Mouse (Mus musculus) heart, embryonic 14.5 days (tissue): ENCODE results near the gene Mgat4a. TPM values are rescaled to one million over a fixed set of nuclear protein-coding genes. Genes with fewer than 3 reads are reported as not detected.
"Not testable (repeated sequence)": the region's sequence is repeated elsewhere in the genome, so short reads cannot be mapped to it uniquely, and the experiment has no call there.

Source experiments
- ATAC-seq: fragments of 200-750 bp; cut with Nextera tagmentation; 2 replicates; pipeline ENCODE4 v1.8.0; 2017; ENCODE audit warnings: low read depth, moderate TSS enrichment; ENCODE audit not compliant: insufficient number of reproducible peaks, insufficient read depth, low FRiP score
- H3K27ac ChIP-seq, 2 experiments: fragments of 200-500 bp in 1 of 2; fragments of 300-500 bp in 1 of 2; sonication (generic) in 1 of 2; replicated peaks in 1 of 2; 2 replicates each; pipeline ENCODE4 v1.5.1; 2012 to 2014; ENCODE audit warnings: low read depth in 2 of 2, low read length in 2 of 2, control low read depth in 1 of 2, mild to moderate bottlenecking in 1 of 2, mixed read lengths in 1 of 2; ENCODE audit not compliant: control insufficient read depth in 1 of 2, insufficient read depth in 1 of 2
- H3K27me3 ChIP-seq: fragments of 300-500 bp; sonication (generic); 2 replicates; pipeline ENCODE4 v1.6.1; 2014; ENCODE audit warnings: mild to moderate bottlenecking, low read length, control low read depth; ENCODE audit not compliant: control insufficient read depth, insufficient read depth
- H3K36me3 ChIP-seq: fragments of 300-500 bp; sonication (generic); 2 replicates; pipeline ENCODE4 v1.6.1; 2014; ENCODE audit warnings: mild to moderate bottlenecking, control low read depth, low read length, mixed read lengths; ENCODE audit not compliant: control insufficient read depth, insufficient read depth
- H3K4me1 ChIP-seq, 2 experiments: fragments of 200-500 bp in 1 of 2; fragments of 300-500 bp in 1 of 2; sonication (generic) in 1 of 2; 2 replicates each; pipeline ENCODE4 v1.6.1; 2012 to 2014; ENCODE audit warnings: low read length in 2 of 2, control low read depth in 1 of 2, mixed read lengths in 1 of 2; ENCODE audit not compliant: control insufficient read depth in 2 of 2, insufficient read depth in 2 of 2
- H3K4me2 ChIP-seq: fragments of 300-500 bp; sonication (generic); 2 replicates; pipeline ENCODE4 v1.6.1; 2014; ENCODE audit warnings: mild to moderate bottlenecking, low read length
- H3K4me3 ChIP-seq, 2 experiments: fragments of 200-500 bp in 1 of 2; fragments of 300-500 bp in 1 of 2; sonication (generic) in 1 of 2; 2 replicates each; pipeline ENCODE4 v1.5.1; 2012 to 2014; ENCODE audit warnings: low read length in 2 of 2, mild to moderate bottlenecking in 2 of 2, control low read depth in 1 of 2, low read depth in 1 of 2, moderate library complexity in 1 of 2; ENCODE audit not compliant: control insufficient read depth in 1 of 2, insufficient read depth in 1 of 2
- H3K9ac ChIP-seq: fragments of 300-500 bp; sonication (generic); 2 replicates; pipeline ENCODE4 v1.6.1; 2014; ENCODE audit warnings: mild to moderate bottlenecking, low read length
- H3K9me3 ChIP-seq: fragments of 300-500 bp; sonication (generic); 2 replicates; pipeline ENCODE4 v1.6.1; 2016; ENCODE audit warnings: low read length, control low read depth; ENCODE audit not compliant: control insufficient read depth
- WGBS: fragments of 180-500 bp; shearing (Covaris S2); extraction: QIAGEN DNeasy Blood & Tissue Kit; methylation state at CpG from one replicate; pipeline ENCODE4 v1.1.7; 2014; 5-methylcytosine and 5-hydroxymethylcytosine counted together
- polyA plus RNA-seq: library from polyadenylated mRNA; unstranded; fragments of >200 nt; fragmentation: Nextera tagmentation; extraction: Ambion mirVana; gene quantifications from 2 replicates; pipeline ENCODE4 v1.2.1, GENCODE M21; 2014

Gene Mgat4a
- polyA plus RNA-seq, 1 experiment from 2014 or later, result 5.8 TPM

GRCm38 (mm10) chr1:37502354-37502753 is 38.5 kb downstream of the Mgat4a start:
- Histone ChIP-seq H3K4me3 (no peak overlapping the region), H3K4me1 (peaks cover 2 to 8% of the 10 kb centered on the region in 2 experiments; a peak in 3 of 4 replicates), H3K9me3 (peaks cover 8% of the 10 kb centered on the region; the same call in 1 of the 2 replicates), H3K27ac (no peak overlapping the region), H3K9ac (no peak overlapping the region), H3K27me3 (no peaks in the 10 kb centered on the region), H3K36me3 (no peaks in the 10 kb centered on the region), H3K4me2 (no peak overlapping the region)
- ATAC-seq, result no peak
- 78% methylated on average over 9 of the region's 9 CpGs for WGBS

- H3K9ac ChIP-seq, result no peak overlapping the region
- no peaks in the 10 kb centered on the region for H3K27me3 ChIP-seq
- peaks cover 2 to 11% of the 10 kb centered on the region in 2 experiments; a peak in 3 of 4 replicates for H3K4me1 ChIP-seq
- H3K4me3 ChIP-seq, result no peak overlapping the region
- WGBS, result 54% methylated on average over 8 of the region's 8 CpGs
- H3K36me3 ChIP-seq, result no peaks in the 10 kb centered on the region
- no peaks in the 10 kb centered on the region for H3K9me3 ChIP-seq
- H3K4me2 ChIP-seq, result no peak overlapping the region
- ATAC-seq, result no peak
- no peak overlapping the region for H3K27ac ChIP-seq
Measured at GRCm38 (mm10) chr1:37500723-37501122, 40.1 kb downstream of the Mgat4a start.

- not testable (repeated sequence) for ATAC-seq, H3K27me3 ChIP-seq, H3K9me3 ChIP-seq, H3K27ac ChIP-seq, H3K4me2 ChIP-seq, H3K36me3 ChIP-seq, H3K9ac ChIP-seq, H3K4me3 ChIP-seq, H3K4me1 ChIP-seq
- 84% methylated on average over 1 of the region's 1 CpGs for WGBS
Measured at GRCm38 (mm10) chr1:37499395-37499794, 41.4 kb downstream of the Mgat4a start.

GRCm38 (mm10) chr1:37498911-37499310 is 41.9 kb downstream of the Mgat4a start:
- H3K9me3 ChIP-seq, result no peaks in the 10 kb centered on the region
- no peak overlapping the region for H3K4me2 ChIP-seq
- H3K36me3 ChIP-seq, result no peaks in the 10 kb centered on the region
- no peak overlapping the region for H3K27ac ChIP-seq
- H3K27me3 ChIP-seq, result no peaks in the 10 kb centered on the region
- peaks cover 2 to 9% of the 10 kb centered on the region in 2 experiments; a peak in 3 of 4 replicates for H3K4me1 ChIP-seq
- WGBS, result 79% methylated on average over 10 of the region's 10 CpGs
- H3K9ac ChIP-seq, result no peak overlapping the region
- no peak for ATAC-seq
- H3K4me3 ChIP-seq, result no peak overlapping the region

GRCm38 (mm10) chr1:37496591-37497280 is 44.1 kb downstream of the Mgat4a start:
- no peak overlapping the region for H3K4me2 ChIP-seq
- no peak overlapping the region; a peak in 1 of 4 replicates for H3K27ac ChIP-seq
- no peak overlapping the region for H3K4me3 ChIP-seq
- H3K9me3 ChIP-seq, result no peaks in the 10 kb centered on the region
- no peaks in the 10 kb centered on the region for H3K27me3 ChIP-seq
- ATAC-seq, result no peak
- WGBS, result 44% methylated on average over 11 of the region's 11 CpGs
- no peak overlapping the region for H3K9ac ChIP-seq
- no peaks in the 10 kb centered on the region for H3K36me3 ChIP-seq
- peaks cover 4 to 9% of the 10 kb centered on the region in 2 experiments; a peak in 3 of 4 replicates for H3K4me1 ChIP-seq

- Histone ChIP-seq H3K4me2 (no peak overlapping the region), H3K4me1 (peaks cover 3 to 4% of the 10 kb centered on the region in 2 experiments; a peak in 3 of 4 replicates), H3K4me3 (no peak overlapping the region), H3K27ac (no peak overlapping the region), H3K9ac (no peak overlapping the region), H3K36me3 (no peaks in the 10 kb centered on the region), H3K9me3 (no peaks in the 10 kb centered on the region), H3K27me3 (no peaks in the 10 kb centered on the region)
- 77% methylated on average over 10 of the region's 10 CpGs for WGBS
- no peak for ATAC-seq
Measured at GRCm38 (mm10) chr1:37495698-37496321, 45.0 kb downstream of the Mgat4a start.

- H3K9ac ChIP-seq, result no peak overlapping the region
- no peak for ATAC-seq
- no peaks in the 10 kb centered on the region for H3K27me3 ChIP-seq
- H3K4me2 ChIP-seq, result no peak overlapping the region
- H3K9me3 ChIP-seq, result no peaks in the 10 kb centered on the region
- H3K4me3 ChIP-seq, result no peak overlapping the region
- H3K27ac ChIP-seq, result no peak overlapping the region
- WGBS, result 90% methylated on average over 3 of the region's 3 CpGs
- peaks cover 2 to 3% of the 10 kb centered on the region in 2 experiments; a peak in 1 of 4 replicates for H3K4me1 ChIP-seq
- H3K36me3 ChIP-seq, result no peaks in the 10 kb centered on the region
Measured at GRCm38 (mm10) chr1:37495104-37495503, 45.7 kb downstream of the Mgat4a start.
